Mouse (Mus musculus): ENCODE measurements around the gene Mfsd8. TPM values are rescaled to one million over a fixed set of nuclear protein-coding genes. Genes with fewer than 3 reads are reported as not detected.

Gene Mfsd8
- polyA plus RNA-seq (2015; fragmentation: Nextera tagmentation; extraction: Ambion mirVana) = 5.5 and 6.3 TPM in 2 replicates

DNA sequence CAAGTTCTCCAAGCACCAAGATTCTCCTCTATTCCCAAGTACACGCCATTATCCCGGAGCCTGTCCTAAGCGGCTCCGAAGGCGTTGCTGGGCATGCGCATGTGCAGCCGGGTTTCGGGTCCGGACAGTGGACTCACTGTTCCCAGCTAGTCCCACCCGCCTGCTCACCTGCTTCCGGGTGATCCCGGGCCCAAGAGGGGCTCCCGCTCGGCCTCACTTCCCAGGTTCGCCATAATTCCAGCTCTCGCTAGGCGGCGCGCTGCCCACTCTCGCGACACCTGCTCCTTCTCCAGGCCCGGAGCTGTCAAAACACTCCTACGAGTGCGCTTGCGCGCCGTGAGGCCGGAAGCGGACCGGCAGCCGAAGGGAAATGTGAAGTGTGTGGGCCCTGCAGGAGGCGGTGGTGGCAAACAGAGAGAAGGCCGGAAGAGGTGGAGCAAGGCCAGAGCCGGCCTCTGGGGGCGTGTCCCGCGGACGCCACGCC lies at the start of gene Mfsd8:
Gene Mfsd8, minus strand, starts transcription at position 414 of the 484 bp plus-strand sequence.

DNA sequence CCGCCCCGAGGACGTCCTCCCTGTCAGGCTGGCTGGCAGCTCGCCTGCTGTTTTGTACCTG lies 101 bp upstream of the Mfsd8 start, which contains the start of gene Abhd18:
Gene Abhd18, plus strand, starts transcription at position 14 of the 61 bp plus-strand sequence.

DNA sequence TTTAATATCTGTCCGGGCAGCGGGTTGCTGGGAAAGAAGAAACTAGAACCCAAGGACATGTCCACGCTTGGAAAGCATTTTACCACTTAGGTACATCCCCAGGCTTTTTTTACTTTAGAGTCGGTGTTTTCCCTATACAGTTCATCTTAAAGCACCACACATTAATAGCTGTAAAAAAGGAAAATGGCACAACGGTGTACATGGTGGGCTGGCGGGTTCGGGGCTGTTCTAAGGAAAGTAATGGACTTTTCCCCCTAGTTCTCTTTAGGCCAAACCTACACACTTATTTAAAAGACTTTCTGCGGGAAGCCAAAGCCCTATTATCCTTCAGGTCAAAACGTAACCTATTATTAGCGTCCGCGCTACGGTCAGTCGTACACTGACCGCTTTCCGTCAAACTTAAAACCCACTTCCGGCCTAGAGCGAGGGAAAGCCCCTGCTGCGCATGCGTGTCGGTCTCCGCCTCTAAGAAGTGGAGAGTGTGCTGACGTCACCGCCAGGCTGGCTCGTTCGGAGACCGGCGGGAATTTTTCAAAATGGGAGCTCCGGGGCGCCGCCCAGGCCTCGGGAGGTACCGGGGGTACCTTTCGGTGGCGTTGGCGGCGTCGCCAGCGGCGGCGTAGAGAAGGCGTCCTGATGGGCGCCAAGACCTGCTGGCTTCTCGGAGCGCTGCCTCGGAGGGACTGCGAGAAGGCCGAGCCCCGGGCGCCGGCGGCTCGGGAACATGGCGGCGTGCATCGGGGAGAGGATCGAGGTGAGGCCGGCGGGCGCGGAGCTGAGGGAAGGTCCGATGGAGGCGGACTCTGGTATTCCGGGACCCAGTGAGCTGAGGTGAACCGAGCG lies 46.9 kb downstream of the Mfsd8 start, which contains the start of gene Plk4:
Gene Plk4, plus strand, starts transcription at position 490 of the 843 bp plus-strand sequence.

Other genes with a start within 250 kb of the Mfsd8 start
- gene Slc25a31, start 138.0 kb downstream of the Mfsd8 start, polyA plus RNA-seq (2015; fragmentation: Nextera tagmentation; extraction: Ambion mirVana) = 0.08 and 0.10 TPM in 2 replicates
- 16.4 and 16.8 TPM in 2 replicates for gene Hspa4l, start 102.4 kb downstream of the Mfsd8 start, polyA plus RNA-seq (2015; fragmentation: Nextera tagmentation; extraction: Ambion mirVana)
- 39.2 and 43.2 TPM in 2 replicates for gene Plk4, start 46.9 kb downstream of the Mfsd8 start, polyA plus RNA-seq (2015; fragmentation: Nextera tagmentation; extraction: Ambion mirVana)
- gene Abhd18, start 84 bp upstream of the Mfsd8 start, polyA plus RNA-seq (2015; fragmentation: Nextera tagmentation; extraction: Ambion mirVana) = 5.6 and 6.1 TPM in 2 replicates
- gene 1700034I23Rik, start 55.7 kb upstream of the Mfsd8 start, polyA plus RNA-seq (2015; fragmentation: Nextera tagmentation; extraction: Ambion mirVana) = 0.07 TPM in 2 replicates
- gene Larp1b, start 102.9 kb upstream of the Mfsd8 start, polyA plus RNA-seq (2015; fragmentation: Nextera tagmentation; extraction: Ambion mirVana) = 10.5 and 10.9 TPM in 2 replicates
- 22.0 and 22.3 TPM in 2 replicates for gene Pgrmc2, start 236.2 kb upstream of the Mfsd8 start, polyA plus RNA-seq (2015; fragmentation: Nextera tagmentation; extraction: Ambion mirVana)

Measured in spleen, postnatal 0 days (tissue).